Mouse (Mus musculus) testis, adult 2 months (tissue): ENCODE measurements around the gene Sclt1. TPM values are rescaled to one million over a fixed set of nuclear protein-coding genes. Genes with fewer than 3 reads are reported as not detected.

Source experiments
- H3K27ac ChIP-seq: fragments of 200-500 bp; 2 replicates; pipeline ENCODE4 v1.5.1; 2012; ENCODE audit warnings: low read depth, low read length; ENCODE audit not compliant: control insufficient read depth, insufficient read depth
- H3K27me3 ChIP-seq: fragments of 200-500 bp; 2 replicates; pipeline ENCODE4 v1.6.1; 2012; ENCODE audit warnings: mild to moderate bottlenecking, low read length, moderate library complexity; ENCODE audit not compliant: control insufficient read depth, insufficient read depth
- H3K36me3 ChIP-seq: fragments of 200-500 bp; 2 replicates; pipeline ENCODE4 v1.6.1; 2012; ENCODE audit warnings: mild to moderate bottlenecking, low read length; ENCODE audit not compliant: control insufficient read depth, insufficient read depth
- H3K4me1 ChIP-seq: fragments of 200-500 bp; 2 replicates; pipeline ENCODE4 v1.6.1; 2012; ENCODE audit warnings: low read length; ENCODE audit not compliant: control insufficient read depth, insufficient read depth
- H3K4me3 ChIP-seq: fragments of 200-500 bp; 2 replicates; pipeline ENCODE4 v1.5.1; 2012; ENCODE audit warnings: low read depth, mild to moderate bottlenecking, low read length, moderate library complexity, mixed read lengths; ENCODE audit not compliant: control insufficient read depth
- CTCF ChIP-seq: fragments of 200-500 bp; IDR thresholded peaks from 2 replicates; pipeline ENCODE4 v1.5.1; 2012; ENCODE audit warnings: low read depth, mild to moderate bottlenecking, inconsistent platforms, low read length, moderate library complexity; ENCODE audit not compliant: control insufficient read depth, insufficient read depth, insufficient replicate concordance
- POLR2A ChIP-seq: fragments of 200-500 bp; IDR thresholded peaks from 2 replicates; pipeline ENCODE4 v1.6.1; 2012; ENCODE audit warnings: low read depth, mild to moderate bottlenecking, inconsistent platforms, low read length, moderate library complexity; ENCODE audit not compliant: control insufficient read depth
- polyA plus RNA-seq: library from polyadenylated mRNA; depleted of rRNA; stranded (reverse); fragments of >200 nt; gene quantifications from 2 replicates; pipeline ENCODE4 v1.2.3, GENCODE M21; 2012

Sclt1 gene
- polyA plus RNA-seq, 1 experiment = 50.1 TPM

GRCm38 (mm10) chr3:41604629-41605321 lies 137.5 kb downstream of the Sclt1 start:
- no peak overlapping the region for H3K4me3 ChIP-seq
- TF ChIP-seq POLR2A (no peak), CTCF (no peak)
- H3K4me1 ChIP-seq = no peaks in the 10 kb centered on the region
- no peaks in the 10 kb centered on the region for H3K27me3 ChIP-seq
- no peaks in the 10 kb centered on the region for H3K36me3 ChIP-seq
- no peak overlapping the region for H3K27ac ChIP-seq

GRCm38 (mm10) chr3:41603470-41604019 lies 138.8 kb downstream of the Sclt1 start:
- H3K4me3 ChIP-seq = no peak overlapping the region
- no peaks in the 10 kb centered on the region for H3K36me3 ChIP-seq
- H3K27me3 ChIP-seq = no peaks in the 10 kb centered on the region
- H3K27ac ChIP-seq = no peak overlapping the region
- no peak for TF ChIP-seq POLR2A
- TF ChIP-seq CTCF = no peak
- no peaks in the 10 kb centered on the region for H3K4me1 ChIP-seq

GRCm38 (mm10) chr3:41602933-41603332 lies 139.4 kb downstream of the Sclt1 start:
- H3K4me3 ChIP-seq = no peak overlapping the region

GRCm38 (mm10) chr3:41601226-41602020 lies 140.9 kb downstream of the Sclt1 start:
- no peak for TF ChIP-seq POLR2A
- TF ChIP-seq CTCF = no peak
- H3K27me3 ChIP-seq = no peaks in the 10 kb centered on the region
- H3K27ac ChIP-seq = no peak overlapping the region
- no peak overlapping the region for H3K4me3 ChIP-seq
- H3K4me1 ChIP-seq = no peaks in the 10 kb centered on the region
- no peaks in the 10 kb centered on the region for H3K36me3 ChIP-seq

More at GRCm38 (mm10) chr3:41602933-41603332, 139.4 kb downstream of the Sclt1 start:
- no peaks in the 10 kb centered on the region for H3K4me1 ChIP-seq
- TF ChIP-seq POLR2A = no peak
- no peak for TF ChIP-seq CTCF
- H3K36me3 ChIP-seq = no peaks in the 10 kb centered on the region
- no peaks in the 10 kb centered on the region for H3K27me3 ChIP-seq
- no peak overlapping the region for H3K27ac ChIP-seq

- no peak overlapping the region for H3K27ac ChIP-seq
Measured at GRCm38 (mm10) chr3:41599806-41600589, 142.3 kb downstream of the Sclt1 start.

GRCm38 (mm10) chr3:41599226-41599625 lies 143.1 kb downstream of the Sclt1 start:
- H3K4me1 ChIP-seq = no peaks in the 10 kb centered on the region
- no peak overlapping the region for H3K4me3 ChIP-seq
- no peak overlapping the region for H3K27ac ChIP-seq
- no peaks in the 10 kb centered on the region for H3K36me3 ChIP-seq
- no peaks in the 10 kb centered on the region for H3K27me3 ChIP-seq
- no peak for TF ChIP-seq CTCF
- TF ChIP-seq POLR2A = no peak

More at GRCm38 (mm10) chr3:41599806-41600589, 142.3 kb downstream of the Sclt1 start:
- H3K4me1 ChIP-seq = no peaks in the 10 kb centered on the region
- no peaks in the 10 kb centered on the region for H3K36me3 ChIP-seq
- no peak for TF ChIP-seq POLR2A
- TF ChIP-seq CTCF = 0 out of 2 replicates have a peak, but pooled peaks have one; percentile 2
- H3K4me3 ChIP-seq = no peak overlapping the region
- H3K27me3 ChIP-seq = no peaks in the 10 kb centered on the region
